Mouse (Mus musculus): ENCODE measurements at regions not wholly inside any gene's neighbourhood (a gene's known extent, or its start where the extent isn't known, plus 50 kb on each side); places are given as distances from the start of the nearest gene placed in this dataset.
"Not testable (repeated sequence)": the region's sequence is repeated elsewhere in the genome, so short reads cannot be mapped to it uniquely, and the experiment has no call there.

GRCm38 (mm10) chr9:41914611-41915010 is 209.5 kb downstream of the Sorl1 start:
- DNase-seq (ENCODE audit: low spot score) = no peak

GRCm38 (mm10) chr9:41913911-41914310 is 210.2 kb downstream of the Sorl1 start:
- DNase-seq (ENCODE audit: low spot score) = no peak

- DNase-seq (ENCODE audit: low spot score) = no peak
Observed at GRCm38 (mm10) chr9:41912482-41912881, 211.6 kb downstream of the Sorl1 start.

GRCm38 (mm10) chr9:41900606-41900974 is 223.5 kb downstream of the Sorl1 start:
- DNase-seq (ENCODE audit: low spot score) = no peak

GRCm38 (mm10) chr9:41899766-41900605 is 224.1 kb downstream of the Sorl1 start:
- no peak for DNase-seq (ENCODE audit: low spot score)

- no peak for DNase-seq (ENCODE audit: low spot score)
Observed at GRCm38 (mm10) chr9:41895106-41895505, 229.0 kb downstream of the Sorl1 start.

GRCm38 (mm10) chr9:41892841-41893240 is 231.3 kb downstream of the Sorl1 start:
- DNase-seq (ENCODE audit: low spot score) = no peak

GRCm38 (mm10) chr9:41891206-41891605 is 232.9 kb downstream of the Sorl1 start:
- no peak for DNase-seq (ENCODE audit: low spot score)

GRCm38 (mm10) chr9:41890273-41891141 is 233.6 kb downstream of the Sorl1 start:
- DNase-seq (ENCODE audit: low spot score) = peak; percentile 55

- no peak for DNase-seq (ENCODE audit: low spot score)
Observed at GRCm38 (mm10) chr9:41889568-41890272, 234.4 kb downstream of the Sorl1 start.

- DNase-seq (ENCODE audit: low spot score) = no peak
Observed at GRCm38 (mm10) chr9:41888616-41889150, 235.4 kb downstream of the Sorl1 start.

GRCm38 (mm10) chr9:41886456-41886855 is 237.6 kb downstream of the Sorl1 start:
- DNase-seq (ENCODE audit: low spot score) = not testable (repeated sequence)

- DNase-seq (ENCODE audit: low spot score) = no peak
Observed at GRCm38 (mm10) chr9:41880457-41880856, 243.6 kb downstream of the Sorl1 start.

GRCm38 (mm10) chr9:41879080-41879479 is 245.0 kb downstream of the Sorl1 start:
- DNase-seq (ENCODE audit: low spot score) = no peak

GRCm38 (mm10) chr9:41861136-41861535 is 263.0 kb downstream of the Sorl1 start:
- no peak for DNase-seq (ENCODE audit: low spot score)

GRCm38 (mm10) chr9:41860681-41861080 is 263.4 kb downstream of the Sorl1 start:
- DNase-seq (ENCODE audit: low spot score) = peak; percentile 42

GRCm38 (mm10) chr9:41859780-41860179 is 264.3 kb downstream of the Sorl1 start:
- DNase-seq (ENCODE audit: low spot score) = no peak

GRCm38 (mm10) chr9:41852099-41852498 is 272.0 kb downstream of the Sorl1 start:
- no peak for DNase-seq (ENCODE audit: low spot score)

GRCm38 (mm10) chr9:41849628-41850326 is 274.3 kb downstream of the Sorl1 start:
- DNase-seq (ENCODE audit: low spot score) = no peak

GRCm38 (mm10) chr9:41844616-41845015 is 279.5 kb downstream of the Sorl1 start:
- DNase-seq (ENCODE audit: low spot score) = no peak

Measured in left cerebral cortex, adult 11 months (tissue).